Mouse (Mus musculus) MEL (cell line): ENCODE results near the gene Capn9. TPM values are rescaled to one million over a fixed set of nuclear protein-coding genes. Genes with fewer than 3 reads are reported as not detected.

Experiments used
- DNase-seq: peaks from one replicate; pipeline ENCODE4 v3.0.0; 2011; ENCODE audit warnings: low read depth, low spot score
- H3K27ac ChIP-seq: 2 replicates; pipeline ENCODE4 v1.5.1; 2012; ENCODE audit warnings: low read depth, mild to moderate bottlenecking, control low read depth, low read length, moderate library complexity; ENCODE audit not compliant: control insufficient read depth
- H3K27me3 ChIP-seq, 2 experiments: fragments of 150-350 bp in 1 of 2; sonication (generic) in 1 of 2; 2 replicates each; pipeline ENCODE4 v1.6.1; 2012; ENCODE audit warnings: low read length in 2 of 2, mild to moderate bottlenecking in 2 of 2, improper control_type of control experiment in 1 of 2, moderate library complexity in 1 of 2; ENCODE audit not compliant: insufficient read depth in 2 of 2, control insufficient read depth in 1 of 2
- H3K36me3 ChIP-seq, 2 experiments: 2 replicates each; pipeline ENCODE4 v1.6.1; 2012 to 2014; ENCODE audit warnings: low read length in 2 of 2, improper control_type of control experiment in 1 of 2, inconsistent platforms in 1 of 2, mild to moderate bottlenecking in 1 of 2; ENCODE audit not compliant: insufficient read depth in 2 of 2, control insufficient read depth in 1 of 2
- H3K4me1 ChIP-seq, 2 experiments: fragments of 150-350 bp in 1 of 2; sonication (generic) in 1 of 2; 2 replicates each; pipeline ENCODE4 v1.6.1; 2012; ENCODE audit warnings: low read length in 2 of 2, improper control_type of control experiment in 1 of 2, mild to moderate bottlenecking in 1 of 2; ENCODE audit not compliant: insufficient read depth in 2 of 2, control insufficient read depth in 1 of 2
- H3K4me3 ChIP-seq, 2 experiments: fragments of 150-350 bp in 1 of 2; sonication (generic) in 1 of 2; 2 replicates each; pipeline ENCODE4 v1.5.1; 2012; ENCODE audit warnings: low read depth in 2 of 2, low read length in 2 of 2, mild to moderate bottlenecking in 2 of 2, moderate library complexity in 2 of 2, control low read depth in 1 of 2, improper control_type of control experiment in 1 of 2; ENCODE audit not compliant: control insufficient read depth in 1 of 2, insufficient read depth in 1 of 2
- H3K79me2 ChIP-seq: 2 replicates; pipeline ENCODE4 v1.6.1; 2012; ENCODE audit warnings: mild to moderate bottlenecking, low read length, moderate library complexity; ENCODE audit not compliant: control insufficient read depth, poor library complexity, insufficient read depth
- H3K9ac ChIP-seq: 2 replicates; pipeline ENCODE4 v1.6.1; 2012; ENCODE audit warnings: low read depth, mild to moderate bottlenecking, control low read depth, low read length, moderate library complexity; ENCODE audit not compliant: control insufficient read depth, poor library complexity, severe bottlenecking
- H3K9me3 ChIP-seq: fragments of 150-350 bp; sonication (generic); replicated peaks from 2 replicates; pipeline ENCODE4 v1.6.1; 2012; ENCODE audit warnings: mild to moderate bottlenecking, low read length, improper control_type of control experiment, moderate library complexity; ENCODE audit not compliant: insufficient read depth
- EP300 ChIP-seq, 2 experiments: IDR thresholded peaks; 2 replicates each; pipeline ENCODE4 v1.6.1; 2011; ENCODE audit warnings: improper control_type of control experiment in 2 of 2, low read length in 2 of 2, low read depth in 1 of 2, mild to moderate bottlenecking in 1 of 2
- HCFC1 ChIP-seq: IDR thresholded peaks from 2 replicates; pipeline ENCODE4 v1.6.1; 2012; ENCODE audit warnings: low read depth, mild to moderate bottlenecking, inconsistent platforms, low read length, improper control_type of control experiment, moderate library complexity
- MAX ChIP-seq: IDR thresholded peaks from 2 replicates; pipeline ENCODE4 v1.6.1; 2011; ENCODE audit warnings: low read length, improper control_type of control experiment
- MAZ ChIP-seq: IDR thresholded peaks from 2 replicates; pipeline ENCODE4 v1.6.1; 2012; ENCODE audit warnings: low read depth, mild to moderate bottlenecking, inconsistent platforms, low read length, improper control_type of control experiment
- MEF2A ChIP-seq: IDR thresholded peaks from 2 replicates; pipeline ENCODE4 v1.6.1; 2014; ENCODE audit warnings: low read depth, mild to moderate bottlenecking, inconsistent platforms, low read length, improper control_type of control experiment; ENCODE audit not compliant: poor library complexity, insufficient replicate concordance, severe bottlenecking; ENCODE audit errors: extremely low read depth
- MXI1 ChIP-seq: IDR thresholded peaks from 2 replicates; pipeline ENCODE4 v1.6.1; 2011; ENCODE audit warnings: mild to moderate bottlenecking, low read depth, low read length, improper control_type of control experiment
- POLR2A ChIP-seq, 2 experiments: IDR thresholded peaks; 2 replicates each; pipeline ENCODE4 v1.6.1; 2011 to 2012; ENCODE audit warnings: low read length in 2 of 2, mild to moderate bottlenecking in 2 of 2, control low read depth in 1 of 2, improper control_type of control experiment in 1 of 2, low read depth in 1 of 2, moderate library complexity in 1 of 2; ENCODE audit not compliant: control insufficient read depth in 1 of 2, insufficient read depth in 1 of 2, poor library complexity in 1 of 2
- RCOR1 ChIP-seq: IDR thresholded peaks from 2 replicates; pipeline ENCODE4 v1.6.1; 2012; ENCODE audit warnings: low read depth, mild to moderate bottlenecking, inconsistent platforms, low read length, improper control_type of control experiment
- SMC3 ChIP-seq: IDR thresholded peaks from 2 replicates; pipeline ENCODE4 v1.6.1; 2011; ENCODE audit warnings: low read depth, low read length, improper control_type of control experiment
- TAL1 ChIP-seq: IDR thresholded peaks from 2 replicates; pipeline ENCODE4 v1.6.1; 2012; ENCODE audit warnings: mild to moderate bottlenecking, inconsistent platforms, low read length, moderate library complexity, mixed read lengths
- USF1 ChIP-seq: IDR thresholded peaks from 2 replicates; pipeline ENCODE4 v1.6.1; 2014; ENCODE audit warnings: low read depth, mild to moderate bottlenecking, inconsistent platforms, low read length, improper control_type of control experiment, moderate library complexity
- ZNF384 ChIP-seq: IDR thresholded peaks from 2 replicates; pipeline ENCODE4 v1.6.1; 2012; ENCODE audit warnings: low read depth, mild to moderate bottlenecking, inconsistent platforms, low read length, improper control_type of control experiment
- polyA plus RNA-seq, 2 experiments: library from polyadenylated mRNA; stranded (reverse) in 1 of 2; unstranded in 1 of 2; fragments of >175 nt in 1 of 2; fragments of >200 nt in 1 of 2; gene quantifications; 2 replicates each; pipeline versions ENCODE4 v1.2.1 to v1.2.4; 2012; ENCODE audit warnings: low replicate concordance in 2 of 2, low read depth in 1 of 2; ENCODE audit not compliant: insufficient read length in 2 of 2, insufficient read depth in 1 of 2, missing spikeins in 1 of 2
- total RNA-seq: library from RNA; depleted of rRNA; stranded (reverse); fragments of 300-350 nt; gene quantifications from 2 replicates; pipeline ENCODE4 v1.2.3, GENCODE M21; 2012

Capn9 gene
- total and polyA plus RNA-seq, 3 experiments, result not detected

- DNase-seq, result no peak
- Histone ChIP-seq H3K27ac (no peak overlapping the region), H3K27me3 (peaks cover 2 to 5% of the 10 kb centered on the region in 2 experiments; a peak in 3 of 4 replicates), H3K9me3 (no peaks in the 10 kb centered on the region), H3K36me3 (no peaks in the 10 kb centered on the region), H3K4me3 (no peak overlapping the region), H3K4me1 (no peaks in the 10 kb centered on the region), H3K9ac (no peak overlapping the region), H3K79me2 (no peaks in the 10 kb centered on the region)
- TF ChIP-seq EP300 (IDR thresholded peaks at IDR 0.05; ENCODE audit: low read depth in 1 of 2, low read length in 2 of 2) (no peak), SMC3 (no peak), MXI1 (no peak), USF1 (no peak), HCFC1 (no peak), TAL1 (no peak)
Observed at GRCm38 (mm10) chr8:124621255-124621654, 45.3 kb downstream of the Capn9 start.

- no peaks in the 10 kb centered on the region for H3K9me3 ChIP-seq
- H3K27ac ChIP-seq, result no peak overlapping the region
- H3K79me2 ChIP-seq, result no peaks in the 10 kb centered on the region
- no peaks in the 10 kb centered on the region for H3K36me3 ChIP-seq
- TF ChIP-seq ZNF384 (no peak), RCOR1 (no peak), USF1 (no peak), MAZ (no peak), MAX (no peak)
- H3K4me3 ChIP-seq, result no peak overlapping the region
- H3K4me1 ChIP-seq, result no peaks in the 10 kb centered on the region
- peaks cover 2 to 5% of the 10 kb centered on the region in 2 experiments; a peak in 3 of 4 replicates for H3K27me3 ChIP-seq
- no peak overlapping the region for H3K9ac ChIP-seq
- no peak for DNase-seq
Observed at GRCm38 (mm10) chr8:124626251-124626650, 50.3 kb downstream of the Capn9 start.

DNA sequence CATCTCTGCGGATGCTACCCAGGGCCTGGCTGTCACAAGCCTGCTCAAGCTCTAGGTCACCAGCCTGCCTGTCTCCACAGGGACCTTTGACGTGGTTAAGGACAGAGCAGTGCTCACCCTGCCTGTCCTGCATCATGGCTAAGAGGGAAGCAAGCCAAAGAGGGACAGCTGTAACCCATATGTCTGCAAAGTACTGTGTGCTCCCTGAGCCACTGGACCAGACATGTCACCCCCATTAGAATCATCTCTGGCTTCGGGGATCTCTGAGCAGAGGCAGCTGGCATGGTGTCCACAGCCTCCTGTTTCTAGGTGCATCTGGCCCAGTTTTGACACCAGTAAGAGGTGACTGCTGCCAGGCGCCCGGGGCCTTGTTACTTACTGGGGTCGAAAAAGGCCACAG, 54.6 kb downstream of the Capn9 start:
- Histone ChIP-seq H3K27me3 (peaks cover 0 to 1% of the 10 kb centered on the region in 2 experiments; a peak in 1 of 4 replicates), H3K4me3 (no peak overlapping the region), H3K79me2 (no peaks in the 10 kb centered on the region), H3K36me3 (no peaks in the 10 kb centered on the region), H3K9me3 (no peaks in the 10 kb centered on the region), H3K9ac (no peak overlapping the region), H3K27ac (no peak overlapping the region), H3K4me1 (no peaks in the 10 kb centered on the region)
- DNase-seq, result no peak
- TF ChIP-seq POLR2A (IDR thresholded peaks at IDR 0.05; ENCODE audit: control insufficient read depth in 1 of 2, insufficient read depth in 1 of 2, low read depth in 1 of 2, low read length in 2 of 2, poor library complexity in 1 of 2) (no peak), MEF2A (no peak), SMC3 (no peak)
